Mouse (Mus musculus): ENCODE data around the gene Mrps15. TPM values are rescaled to one million over a fixed set of nuclear protein-coding genes. Genes with fewer than 3 reads are reported as not detected.
A peak's percentile ranks its signal among the peaks of the same experiment; 100 is the strongest.
"Not testable (repeated sequence)": the region's sequence is repeated elsewhere in the genome, so short reads cannot be mapped to it uniquely, and the experiment has no call there.

Gene Mrps15
- polyA plus RNA-seq, 1 experiment from 2014 or later: 125 TPM

DNA sequence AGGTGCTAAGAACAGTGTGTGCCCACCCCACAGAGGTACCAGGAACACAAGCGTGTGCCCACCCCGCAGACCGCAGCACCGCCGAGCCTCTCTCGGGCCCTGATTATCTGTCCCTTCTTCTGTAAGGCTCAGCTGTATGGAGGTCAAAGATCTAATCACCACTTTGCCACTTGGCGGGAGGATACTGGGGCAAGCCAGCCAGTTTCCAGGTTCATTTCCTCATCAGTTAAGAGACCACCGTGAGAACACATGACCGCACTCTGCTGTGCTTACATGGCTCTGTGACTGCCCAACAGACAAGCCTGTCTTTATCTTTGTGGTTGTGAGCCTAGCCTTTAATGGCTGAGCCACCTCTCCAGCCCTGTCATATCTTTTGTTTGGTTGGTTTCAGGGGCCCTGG is 36.3 kb downstream of the Mrps15 start:
- WGBS: 96% methylated on average over 9 of the region's 9 CpGs
- no peak overlapping the region for H3K9ac ChIP-seq
- no peaks in the 10 kb centered on the region for H3K9me3 ChIP-seq (replicated peaks)
- no peak overlapping the region for H3K4me2 ChIP-seq
- H3K27me3 ChIP-seq: no peaks in the 10 kb centered on the region
- H3K4me1 ChIP-seq: 0 out of 2 replicates have a peak, but pooled peaks cover 3% of the 10 kb centered on the region
- H3K36me3 ChIP-seq (ENCODE audit: poor library complexity, severe bottlenecking): peaks cover 33% of the 10 kb centered on the region
- no peak overlapping the region for H3K4me3 ChIP-seq
- ATAC-seq: no peak
- H3K27ac ChIP-seq: no peak overlapping the region

DNA sequence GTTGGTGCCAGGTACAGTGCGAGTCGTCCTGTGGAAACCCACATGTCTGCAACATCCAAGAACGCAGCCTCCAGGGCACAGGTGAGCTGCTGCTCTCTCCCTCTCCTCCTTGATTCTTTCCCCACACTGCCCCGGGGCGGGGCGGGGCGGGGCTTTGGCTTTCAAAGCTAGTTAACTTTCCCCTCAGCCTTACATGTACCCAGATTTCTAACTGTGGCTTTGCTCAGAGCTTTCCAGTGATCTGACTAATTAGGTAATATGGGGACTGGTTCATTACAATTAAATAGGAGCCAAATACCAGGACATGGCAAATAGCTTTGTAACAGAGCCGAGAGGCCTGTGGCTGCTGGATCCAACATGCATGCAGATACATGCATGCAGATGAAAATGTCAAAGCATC is 37.7 kb downstream of the Mrps15 start:
- H3K27ac ChIP-seq: no peak overlapping the region
- no peak overlapping the region for H3K4me2 ChIP-seq
- no peak overlapping the region for H3K4me3 ChIP-seq
- no peak overlapping the region for H3K9ac ChIP-seq
- H3K27me3 ChIP-seq: no peaks in the 10 kb centered on the region
- peaks cover 33% of the 10 kb centered on the region for H3K36me3 ChIP-seq (ENCODE audit: poor library complexity, severe bottlenecking)
- H3K4me1 ChIP-seq: 0 out of 2 replicates have a peak, but pooled peaks cover 3% of the 10 kb centered on the region
- 67% methylated on average over 8 of the region's 8 CpGs for WGBS
- ATAC-seq: no peak
- H3K9me3 ChIP-seq (replicated peaks): no peaks in the 10 kb centered on the region

DNA sequence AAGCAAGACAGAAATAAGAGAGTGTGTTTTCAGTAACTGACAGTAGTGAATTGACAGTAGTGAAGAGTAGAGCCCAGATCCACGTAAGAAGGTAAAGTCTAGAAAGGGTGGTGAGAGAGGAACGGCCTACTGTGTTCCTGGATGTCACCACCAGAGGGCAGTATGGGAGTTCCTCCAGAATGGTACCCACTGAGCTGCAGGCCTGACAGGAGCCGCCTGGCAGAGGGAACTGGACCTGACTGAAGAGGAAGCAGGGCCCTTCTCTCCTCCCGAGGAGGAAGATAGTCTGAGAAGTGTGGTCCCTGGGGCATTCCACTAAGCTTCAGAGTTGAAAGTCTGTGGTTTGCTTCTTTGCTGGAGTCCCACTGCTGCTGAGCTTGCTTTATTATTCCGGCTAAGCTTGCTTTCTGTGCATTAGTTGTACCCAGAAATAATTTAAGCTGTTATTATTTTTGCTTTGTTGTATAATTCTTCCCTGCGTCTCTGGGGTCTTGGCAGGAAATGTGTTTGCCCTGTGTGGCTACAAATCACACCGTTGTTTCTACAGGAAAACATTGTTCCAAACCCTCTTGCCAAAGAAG is 39.4 kb downstream of the Mrps15 start:
- Histone ChIP-seq H3K4me2 (no peak overlapping the region), H3K27me3 (no peaks in the 10 kb centered on the region), H3K4me1 (0 out of 2 replicates have a peak, but pooled peaks cover 3% of the 10 kb centered on the region), H3K4me3 (no peak overlapping the region), H3K9me3 (replicated peaks) (no peaks in the 10 kb centered on the region), H3K36me3 (ENCODE audit: poor library complexity, severe bottlenecking) (peaks cover 27% of the 10 kb centered on the region), H3K27ac (no peak overlapping the region), H3K9ac (no peak overlapping the region)
- 30% methylated on average over 7 of the region's 7 CpGs for WGBS
- peak; percentile 84 for ATAC-seq

DNA sequence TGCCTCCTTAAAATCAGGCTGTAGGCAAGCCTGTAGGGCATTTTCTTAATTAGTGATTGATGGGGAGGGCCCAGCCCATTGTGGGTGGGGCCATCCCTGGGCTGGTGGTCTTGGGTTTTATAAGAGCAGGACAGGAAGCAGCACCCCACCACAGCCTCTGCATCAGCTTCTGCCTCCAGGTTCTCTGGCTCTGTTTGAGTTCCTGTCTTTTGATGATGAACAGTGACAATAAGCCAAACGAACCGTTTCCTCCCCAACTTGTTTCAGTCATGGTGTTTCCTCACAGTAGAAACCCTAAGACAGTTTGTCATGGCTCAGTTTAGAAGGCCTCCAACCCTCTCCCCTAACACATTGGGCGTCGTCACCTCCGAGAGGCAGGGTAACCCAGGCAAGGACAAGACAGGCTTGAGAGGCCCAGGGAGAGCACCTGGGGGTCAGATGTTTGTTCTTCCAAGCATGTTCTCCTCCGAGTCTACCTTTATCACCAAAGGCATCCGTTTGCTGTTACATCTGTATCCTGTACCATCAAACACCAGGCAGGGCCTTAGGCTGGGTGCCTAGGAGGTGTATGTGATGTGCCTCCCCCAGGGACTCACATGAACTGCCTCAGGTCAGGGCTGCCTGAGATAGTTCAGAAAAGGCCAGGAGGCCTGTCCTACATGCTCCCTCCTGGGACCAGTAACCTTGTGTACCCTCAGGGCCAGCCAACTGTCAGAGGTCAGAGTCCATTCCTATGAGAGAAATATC is 43.5 kb downstream of the Mrps15 start:
- H3K9ac ChIP-seq: no peak overlapping the region
- no peaks in the 10 kb centered on the region for H3K27me3 ChIP-seq
- ATAC-seq: no peak
- no peak overlapping the region for H3K27ac ChIP-seq
- H3K4me1 ChIP-seq: 0 out of 2 replicates have a peak, but pooled peaks cover 3% of the 10 kb centered on the region
- H3K4me3 ChIP-seq: no peak overlapping the region
- no peaks in the 10 kb centered on the region for H3K36me3 ChIP-seq (ENCODE audit: poor library complexity, severe bottlenecking)
- no peak overlapping the region for H3K4me2 ChIP-seq
- H3K9me3 ChIP-seq (replicated peaks): no peaks in the 10 kb centered on the region
- 80% methylated on average over 7 of the region's 7 CpGs for WGBS

DNA sequence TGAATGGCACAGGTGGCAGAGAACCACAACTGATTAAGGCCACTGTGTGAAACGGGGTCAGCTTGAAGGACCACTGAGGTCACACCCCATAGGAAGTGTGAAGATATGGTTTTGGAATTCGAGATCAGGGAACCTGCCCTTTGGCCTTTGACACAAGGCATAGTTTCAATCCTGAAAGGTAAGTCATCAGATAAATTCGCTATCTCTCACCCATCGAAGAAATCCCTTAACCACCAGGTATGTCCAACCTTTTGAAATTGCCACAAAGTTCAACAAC is 44.1 kb downstream of the Mrps15 start:
- no peak overlapping the region for H3K9ac ChIP-seq
- H3K4me1 ChIP-seq: 0 out of 2 replicates have a peak, but pooled peaks cover 3% of the 10 kb centered on the region
- H3K4me3 ChIP-seq: no peak overlapping the region
- H3K27me3 ChIP-seq: no peaks in the 10 kb centered on the region
- H3K4me2 ChIP-seq: no peak overlapping the region
- H3K9me3 ChIP-seq (replicated peaks): no peaks in the 10 kb centered on the region
- H3K27ac ChIP-seq: no peak overlapping the region
- ATAC-seq: no peak
- WGBS: 83% methylated on average over 4 of the region's 4 CpGs
- no peaks in the 10 kb centered on the region for H3K36me3 ChIP-seq (ENCODE audit: poor library complexity, severe bottlenecking)

DNA sequence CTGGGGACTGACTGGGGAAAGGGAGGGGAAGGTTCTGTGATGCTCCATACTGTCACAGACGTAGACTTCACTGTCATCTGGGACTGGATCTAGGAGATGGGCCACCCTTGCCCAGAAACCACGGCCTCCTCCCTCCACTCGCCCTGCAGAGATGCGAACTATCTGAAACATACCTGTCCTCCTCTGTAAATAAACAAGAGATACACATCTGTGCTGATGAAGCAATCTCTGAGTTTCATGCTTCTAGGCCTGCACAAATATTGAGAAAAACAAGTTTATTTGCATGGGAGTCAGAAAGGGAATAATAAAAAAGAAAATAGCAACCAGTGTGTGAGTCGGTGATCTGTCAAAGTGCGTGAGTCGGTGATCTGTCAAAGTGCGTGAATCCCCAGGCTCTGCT is 45.1 kb downstream of the Mrps15 start:
- H3K27ac ChIP-seq: no peak overlapping the region
- H3K36me3 ChIP-seq (ENCODE audit: poor library complexity, severe bottlenecking): no peaks in the 10 kb centered on the region
- H3K4me1 ChIP-seq: peaks cover 2% of the 10 kb centered on the region; the same call in 1 of the 2 replicates
- ATAC-seq: no peak
- no peak overlapping the region for H3K9ac ChIP-seq
- H3K9me3 ChIP-seq (replicated peaks): no peaks in the 10 kb centered on the region
- H3K4me2 ChIP-seq: no peak overlapping the region
- H3K4me3 ChIP-seq: no peak overlapping the region
- 84% methylated on average over 8 of the region's 8 CpGs for WGBS
- no peaks in the 10 kb centered on the region for H3K27me3 ChIP-seq

DNA sequence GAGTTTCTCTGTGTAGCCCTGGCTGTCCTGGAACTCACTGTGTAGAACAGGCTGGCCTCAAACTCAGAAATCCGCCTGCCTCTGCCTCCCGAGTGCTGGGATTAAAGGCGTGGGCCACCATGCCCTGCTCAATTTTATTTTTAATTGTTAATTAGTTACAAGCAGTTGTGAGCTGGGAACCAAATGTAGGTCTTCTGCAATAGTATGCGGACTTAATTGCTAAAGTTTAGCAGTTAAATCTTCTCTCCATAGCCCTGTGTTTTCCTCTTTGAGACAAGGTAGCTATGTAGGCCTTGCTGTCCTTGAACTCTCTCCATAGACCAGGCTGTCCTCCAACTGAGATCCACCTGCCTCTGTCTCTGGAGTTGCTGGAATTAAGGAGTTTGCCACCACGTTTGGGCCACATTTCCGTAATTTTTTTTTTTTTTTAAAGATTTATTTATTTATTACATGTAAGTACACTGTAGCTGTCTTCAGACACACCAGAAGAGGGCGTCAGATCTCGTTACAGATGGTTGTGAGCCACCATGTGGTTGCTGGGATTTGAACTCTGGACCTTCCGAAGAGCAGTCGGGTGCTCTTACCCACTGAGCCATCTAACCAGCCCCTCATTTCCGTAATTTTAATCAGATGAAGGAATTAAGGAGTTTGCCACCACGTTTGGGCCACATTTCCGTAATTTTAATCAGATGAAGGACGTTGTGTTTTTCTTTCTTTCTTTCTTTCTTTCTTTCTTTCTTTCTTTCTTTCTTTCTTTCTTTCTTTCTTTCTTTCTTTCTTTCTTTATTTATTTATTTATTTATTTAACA is 49.1 kb downstream of the Mrps15 start:
- Histone ChIP-seq H3K4me1 (peaks cover 16% of the 10 kb centered on the region), H3K36me3 (ENCODE audit: poor library complexity, severe bottlenecking) (peaks cover 17% of the 10 kb centered on the region; the same call in 1 of the 2 replicates)
- H3K4me3 ChIP-seq; H3K9me3 ChIP-seq (replicated peaks); H3K9ac ChIP-seq; H3K27ac ChIP-seq; H3K4me2 ChIP-seq; H3K27me3 ChIP-seq; ATAC-seq: not testable (repeated sequence)
- 58% methylated on average over 14 of the region's 14 CpGs for WGBS

DNA sequence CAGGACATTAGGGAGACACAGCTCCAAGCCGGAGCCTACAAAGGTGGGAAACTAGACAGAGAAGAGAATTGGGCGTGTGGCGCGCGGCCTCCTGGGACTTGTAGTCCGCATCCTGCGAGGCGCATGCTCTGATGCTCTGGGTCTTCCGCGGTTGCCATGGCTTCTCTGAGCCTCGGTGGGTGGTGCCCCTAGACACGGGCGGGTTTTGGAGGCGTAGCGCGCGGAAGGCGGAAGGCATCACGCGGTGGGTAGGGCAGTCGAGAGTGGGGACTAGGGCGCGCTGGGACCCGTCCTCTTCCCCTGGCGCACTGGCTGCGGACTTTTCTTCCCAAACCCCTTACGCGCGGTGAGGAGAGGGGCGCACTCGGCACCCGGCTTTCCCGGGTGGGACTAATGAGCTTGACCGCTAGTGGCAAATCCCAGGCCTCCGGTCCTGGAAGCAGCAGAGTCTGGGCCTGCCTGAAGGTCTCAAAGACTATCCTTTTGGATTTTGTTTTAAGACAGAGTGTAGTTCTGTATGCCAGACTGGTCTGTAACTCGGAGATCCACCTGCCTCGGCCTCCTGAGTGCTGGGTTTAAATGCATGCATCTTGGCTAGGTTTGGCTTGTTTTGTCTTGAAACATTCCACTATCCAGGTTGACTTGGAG is 49.9 kb downstream of the Mrps15 start, which contains the start of gene Lsm10:
Lsm10 (plus strand) TSS at position 160 of the 648 bp plus-strand sequence.
- Histone ChIP-seq H3K27ac (peak within 1 kb of the TSS; percentile 81), H3K9me3 (replicated peaks) (no peaks in the 10 kb centered on the region), H3K36me3 (ENCODE audit: poor library complexity, severe bottlenecking) (peaks cover 17% of the 10 kb centered on the region; the same call in 1 of the 2 replicates), H3K9ac (peak within 1 kb of the TSS; percentile 76), H3K27me3 (no peaks in the 10 kb centered on the region), H3K4me3 (peak within 1 kb of the TSS; percentile 66), H3K4me1 (peaks cover 18% of the 10 kb centered on the region), H3K4me2 (peak within 1 kb of the TSS; percentile 69)
- 3% methylated on average over 37 of the region's 37 CpGs for WGBS
- peak; percentile 99 for ATAC-seq

DNA sequence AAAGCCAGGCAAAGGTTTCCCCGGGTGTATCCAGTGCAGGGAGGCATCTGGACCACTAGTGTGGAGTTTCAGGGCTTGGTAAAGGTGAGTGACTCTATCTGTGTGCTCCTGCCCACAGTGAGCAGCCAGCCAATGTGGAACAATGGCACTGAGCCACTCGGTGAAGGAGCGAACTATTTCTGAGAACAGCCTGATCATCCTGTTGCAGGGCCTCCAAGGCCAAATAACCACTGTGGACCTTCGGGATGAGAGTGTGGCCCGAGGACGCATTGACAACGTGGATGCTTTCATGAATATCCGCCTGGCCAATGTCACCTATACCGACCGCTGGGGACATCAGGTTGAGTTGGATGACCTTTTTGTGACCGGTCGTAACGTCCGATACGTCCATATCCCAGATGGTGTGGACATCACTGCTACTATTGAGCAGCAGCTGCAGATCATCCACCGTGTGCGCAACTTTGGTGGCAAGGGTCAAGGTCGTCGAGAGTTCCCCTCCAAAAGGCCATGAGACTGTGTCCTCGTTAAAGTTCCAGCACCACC is 51.1 kb downstream of the Mrps15 start:
- no peaks in the 10 kb centered on the region for H3K9me3 ChIP-seq (replicated peaks)
- peaks cover 17% of the 10 kb centered on the region; the same call in 1 of the 2 replicates for H3K36me3 ChIP-seq (ENCODE audit: poor library complexity, severe bottlenecking)
- peaks cover 29% of the 10 kb centered on the region for H3K4me1 ChIP-seq
- H3K4me2 ChIP-seq: no peak overlapping the region
- 0 out of 2 replicates have a peak overlapping the region, but pooled peaks have one; percentile 76 for H3K9ac ChIP-seq
- 94% methylated on average over 20 of the region's 20 CpGs for WGBS
- no peak overlapping the region for H3K27ac ChIP-seq
- H3K27me3 ChIP-seq: no peaks in the 10 kb centered on the region
- H3K4me3 ChIP-seq: no peak overlapping the region
- ATAC-seq: no peak

DNA sequence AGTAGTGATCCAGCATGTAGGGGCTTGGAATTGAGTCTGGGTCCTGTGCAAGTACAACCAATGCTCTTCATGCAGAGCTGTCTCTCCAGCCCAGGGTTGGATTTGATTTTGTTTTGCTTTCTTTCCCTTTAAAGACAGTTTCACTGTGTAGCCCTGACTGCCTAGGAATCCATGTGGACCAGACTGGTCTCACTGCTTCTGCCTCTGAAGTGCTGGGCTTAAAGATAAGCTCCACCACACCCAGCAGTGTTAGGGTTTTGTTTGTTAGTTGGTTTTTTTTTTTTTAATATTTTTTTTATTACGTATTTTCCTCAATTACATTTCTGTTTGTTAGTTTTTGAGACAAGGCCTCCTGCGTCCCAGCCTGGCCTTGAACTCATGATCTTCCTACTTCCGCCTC is 52.6 kb downstream of the Mrps15 start:
- 97% methylated on average over 3 of the region's 3 CpGs for WGBS
- H3K36me3 ChIP-seq (ENCODE audit: poor library complexity, severe bottlenecking): peaks cover 17% of the 10 kb centered on the region; the same call in 1 of the 2 replicates
- ATAC-seq: no peak
- H3K27me3 ChIP-seq: no peaks in the 10 kb centered on the region
- H3K4me1 ChIP-seq: peaks cover 36% of the 10 kb centered on the region
- no peak overlapping the region for H3K4me3 ChIP-seq
- no peak overlapping the region for H3K27ac ChIP-seq
- H3K4me2 ChIP-seq: no peak overlapping the region
- no peaks in the 10 kb centered on the region for H3K9me3 ChIP-seq (replicated peaks)
- H3K9ac ChIP-seq: no peak overlapping the region; the same call in 1 of the 2 replicates

DNA sequence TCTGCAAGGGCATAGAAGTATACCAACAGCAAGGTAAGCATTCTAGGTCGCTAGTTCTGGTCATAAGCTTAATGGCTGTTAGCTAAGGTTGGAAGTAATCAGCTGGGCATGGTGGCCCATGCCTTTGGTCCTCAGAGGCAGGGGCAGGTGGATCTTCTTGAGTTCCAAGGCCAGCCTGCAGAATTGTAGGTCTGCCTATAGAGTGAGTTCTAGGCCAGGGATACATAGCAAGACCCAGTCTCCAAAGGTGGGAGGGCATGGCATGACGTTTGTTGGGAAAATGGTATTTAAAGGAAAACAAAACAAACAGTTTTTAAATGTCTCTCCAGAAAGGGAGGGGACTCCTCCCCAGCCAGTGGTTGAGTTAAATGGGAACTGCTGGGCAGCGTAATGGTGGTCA is 54.0 kb downstream of the Mrps15 start:
- peaks cover 50% of the 10 kb centered on the region for H3K4me1 ChIP-seq

More for the DNA sequence above, 54.0 kb downstream of the Mrps15 start:
- Histone ChIP-seq H3K27ac (no peak overlapping the region), H3K9ac (no peak overlapping the region), H3K4me2 (no peak overlapping the region), H3K27me3 (no peaks in the 10 kb centered on the region), H3K9me3 (replicated peaks) (no peaks in the 10 kb centered on the region), H3K4me3 (no peak overlapping the region), H3K36me3 (ENCODE audit: poor library complexity, severe bottlenecking) (peaks cover 17% of the 10 kb centered on the region; the same call in 1 of the 2 replicates)
- 89% methylated on average over 3 of the region's 3 CpGs for WGBS
- ATAC-seq: no peak

All from forebrain, embryonic 13.5 days (tissue).